Mouse (Mus musculus) kidney, embryonic 14.5 days (tissue): ENCODE results near the gene F2. TPM values are rescaled to one million over a fixed set of nuclear protein-coding genes. Genes with fewer than 3 reads are reported as not detected.

ENCODE experiments used
- ATAC-seq: fragments of 200-750 bp; cut with Nextera tagmentation; 2 replicates; pipeline ENCODE4 v1.8.0; 2017; ENCODE audit warnings: moderate number of reproducible peaks, mild to moderate bottlenecking, moderate TSS enrichment, moderate library complexity; ENCODE audit not compliant: low FRiP score, low TSS enrichment
- H3K27ac ChIP-seq: fragments of 300-500 bp; sonication (generic); 2 replicates; pipeline ENCODE4 v1.5.1; 2014; ENCODE audit warnings: low read depth, mild to moderate bottlenecking, low read length, moderate library complexity, mixed read lengths
- H3K27me3 ChIP-seq: fragments of 300-500 bp; sonication (generic); 2 replicates; pipeline ENCODE4 v1.6.1; 2014; ENCODE audit warnings: mild to moderate bottlenecking, low read length; ENCODE audit not compliant: control insufficient read depth, insufficient read depth
- H3K36me3 ChIP-seq: fragments of 300-500 bp; sonication (generic); 2 replicates; pipeline ENCODE4 v1.6.1; 2014; ENCODE audit warnings: low read length, mixed read lengths; ENCODE audit not compliant: control insufficient read depth, insufficient read depth
- H3K4me1 ChIP-seq: fragments of 300-500 bp; sonication (generic); 2 replicates; pipeline ENCODE4 v1.6.1; 2014; ENCODE audit warnings: low read length, mixed read lengths; ENCODE audit not compliant: control insufficient read depth, insufficient read depth
- H3K4me2 ChIP-seq: fragments of 300-500 bp; sonication (generic); replicated peaks from 2 replicates; pipeline ENCODE4 v1.6.1; 2014; ENCODE audit warnings: low read depth, mild to moderate bottlenecking, low read length
- H3K4me3 ChIP-seq: fragments of 300-500 bp; sonication (generic); 2 replicates; pipeline ENCODE4 v1.5.1; 2014; ENCODE audit warnings: mild to moderate bottlenecking, low read length
- H3K9ac ChIP-seq: fragments of 300-500 bp; sonication (generic); 2 replicates; pipeline ENCODE4 v1.6.1; 2014; ENCODE audit warnings: low read depth, mild to moderate bottlenecking, low read length, moderate library complexity
- H3K9me3 ChIP-seq: fragments of 300-500 bp; sonication (generic); 2 replicates; pipeline ENCODE4 v1.6.1; 2016; ENCODE audit warnings: low read length; ENCODE audit not compliant: control insufficient read depth
- WGBS: fragments of 180-500 bp; shearing (Covaris S2); extraction: QIAGEN DNeasy Blood & Tissue Kit; methylation state at CpG from one replicate; pipeline ENCODE4 v1.1.7; 2014; 5-methylcytosine and 5-hydroxymethylcytosine counted together
- polyA plus RNA-seq: library from polyadenylated mRNA; unstranded; fragments of >200 nt; fragmentation: Nextera tagmentation; extraction: Ambion mirVana; gene quantifications from 2 replicates; pipeline ENCODE4 v1.2.1, GENCODE M21; 2014

The F2 gene
- polyA plus RNA-seq, 1 experiment from 2014 or later = not detected

DNA sequence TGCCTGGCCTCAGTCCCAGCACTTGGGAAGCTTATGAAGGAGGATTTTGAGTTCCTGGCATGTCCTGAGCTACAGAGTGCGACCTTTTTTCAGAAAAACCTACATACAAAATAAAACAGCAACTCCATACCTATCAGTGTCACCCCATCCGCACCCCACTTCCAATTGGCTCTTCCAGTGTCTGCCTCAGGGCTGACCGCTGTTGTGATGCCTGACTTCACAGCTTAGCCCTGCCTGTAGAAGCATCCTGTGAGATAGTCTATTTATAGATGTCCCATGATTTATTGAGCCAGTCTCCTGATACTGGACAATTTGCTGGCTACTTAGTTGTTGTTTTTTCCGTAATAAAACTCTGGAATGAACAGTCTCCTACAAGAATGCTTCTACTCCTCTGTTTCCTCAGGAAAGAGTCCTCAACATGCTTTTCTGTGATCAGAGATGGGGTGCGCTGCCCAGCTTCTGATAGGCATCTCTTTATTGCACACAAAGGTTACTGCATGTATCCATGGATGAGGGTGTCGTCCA lies 30.2 kb upstream of the F2 start:
- no peaks in the 10 kb centered on the region for H3K9me3 ChIP-seq
- H3K36me3 ChIP-seq = peaks cover 80% of the 10 kb centered on the region
- H3K9ac ChIP-seq = no peak overlapping the region
- H3K27me3 ChIP-seq = no peaks in the 10 kb centered on the region
- H3K4me2 ChIP-seq = no peak overlapping the region
- no peaks in the 10 kb centered on the region for H3K4me1 ChIP-seq
- WGBS = 77% methylated on average over 6 of the region's 6 CpGs
- H3K4me3 ChIP-seq = no peak overlapping the region
- H3K27ac ChIP-seq = no peak overlapping the region
- ATAC-seq = no peak

DNA sequence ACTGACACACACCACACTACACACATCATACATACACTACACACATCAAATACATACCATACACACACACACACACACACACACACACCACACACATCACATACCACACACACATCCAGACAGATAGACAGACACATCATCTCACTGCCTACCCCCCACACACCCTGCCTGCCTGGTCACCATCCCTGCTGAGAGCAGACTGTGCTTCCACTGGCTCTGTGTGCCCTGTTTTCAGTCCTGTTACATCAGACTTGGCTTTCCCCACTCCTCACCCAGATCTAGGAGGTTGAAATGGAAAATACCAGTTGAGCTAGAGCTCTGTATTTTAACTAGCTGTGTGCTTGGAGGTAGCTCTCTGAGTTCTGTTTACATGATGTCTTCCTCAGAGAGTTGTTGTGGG lies 28.6 kb upstream of the F2 start:
- peaks cover 75% of the 10 kb centered on the region for H3K36me3 ChIP-seq
- H3K4me1 ChIP-seq = no peaks in the 10 kb centered on the region
- H3K27ac ChIP-seq = no peak overlapping the region
- no peaks in the 10 kb centered on the region for H3K27me3 ChIP-seq
- H3K4me3 ChIP-seq = no peak overlapping the region
- H3K9me3 ChIP-seq = no peaks in the 10 kb centered on the region
- no peak overlapping the region for H3K4me2 ChIP-seq
- no peak overlapping the region for H3K9ac ChIP-seq
- ATAC-seq = no peak

DNA sequence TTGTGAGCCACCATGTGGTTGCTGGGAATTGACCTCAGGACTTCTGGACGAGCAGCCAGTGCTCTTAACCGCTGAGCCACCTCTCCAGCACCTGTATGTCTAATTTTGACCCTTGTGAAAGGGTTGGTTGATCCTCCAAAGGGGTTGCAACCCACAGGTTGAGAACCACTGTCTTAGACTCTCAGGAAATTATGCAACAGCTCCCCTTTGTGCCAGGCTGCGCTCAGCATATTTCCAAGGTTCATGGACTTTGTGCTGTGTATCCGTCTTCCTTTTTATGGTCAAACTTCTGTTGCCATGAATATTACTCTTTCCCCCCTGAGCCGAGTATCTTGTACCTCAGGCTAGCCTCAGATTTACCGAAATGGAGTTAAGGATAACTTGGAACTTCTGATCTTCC lies 24.8 kb upstream of the F2 start:
- Histone ChIP-seq H3K9ac (no peak overlapping the region), H3K27ac (no peak overlapping the region), H3K9me3 (no peaks in the 10 kb centered on the region), H3K27me3 (no peaks in the 10 kb centered on the region), H3K4me2 (no peak overlapping the region), H3K36me3 (peaks cover 80% of the 10 kb centered on the region), H3K4me1 (no peaks in the 10 kb centered on the region), H3K4me3 (no peak overlapping the region)
- no peak for ATAC-seq
- 93% methylated on average over 6 of the region's 6 CpGs for WGBS

DNA sequence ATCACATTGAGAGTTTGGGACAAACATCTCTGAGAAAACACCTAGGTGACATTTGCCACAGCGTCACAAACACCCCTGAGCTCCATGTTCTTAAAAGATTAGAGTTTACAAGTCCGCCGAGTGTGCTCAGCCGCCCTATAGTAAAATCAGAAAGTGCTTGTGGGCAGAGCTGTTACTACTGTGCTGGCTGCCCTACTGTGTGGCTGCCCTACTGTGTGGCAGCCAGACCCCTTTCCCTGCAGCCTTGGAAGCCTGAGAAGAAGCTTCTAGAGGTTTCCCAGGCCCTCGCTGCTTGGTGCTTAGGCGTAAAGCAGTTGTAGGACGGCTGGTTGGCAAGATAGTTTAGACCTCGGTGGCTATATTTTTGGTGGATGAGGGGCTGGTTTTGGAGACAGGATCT lies 23.4 kb upstream of the F2 start:
- Histone ChIP-seq H3K4me3 (no peak overlapping the region), H3K9me3 (no peaks in the 10 kb centered on the region), H3K9ac (no peak overlapping the region), H3K4me1 (no peaks in the 10 kb centered on the region), H3K27me3 (no peaks in the 10 kb centered on the region), H3K4me2 (no peak overlapping the region), H3K27ac (no peak overlapping the region), H3K36me3 (peaks cover 90% of the 10 kb centered on the region)
- ATAC-seq = no peak
- 97% methylated on average over 8 of the region's 8 CpGs for WGBS

DNA sequence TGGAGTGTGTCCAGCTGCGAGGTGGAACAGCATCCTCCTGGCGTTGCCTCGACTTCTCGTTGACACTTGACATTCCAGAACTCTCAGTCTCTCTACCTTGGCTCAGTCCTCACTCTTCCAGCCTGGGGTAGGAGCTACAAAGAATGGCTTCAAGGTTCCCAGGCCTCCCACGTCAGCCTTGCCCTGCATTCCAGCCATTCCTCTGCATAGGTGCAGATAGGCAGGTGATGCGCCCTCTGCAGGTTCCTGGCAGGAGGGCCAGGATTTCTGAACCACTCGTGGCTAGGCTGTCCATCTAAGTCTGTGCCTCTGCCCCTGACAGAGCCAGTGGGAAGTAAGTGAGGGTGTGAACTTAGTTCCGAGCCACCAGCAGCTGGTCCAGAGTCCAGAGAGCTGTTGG lies 20.6 kb upstream of the F2 start:
- H3K36me3 ChIP-seq = peaks cover 72% of the 10 kb centered on the region
- H3K4me2 ChIP-seq = no peak overlapping the region
- peaks cover 9% of the 10 kb centered on the region for H3K4me1 ChIP-seq
- H3K4me3 ChIP-seq = no peak overlapping the region
- no peaks in the 10 kb centered on the region for H3K9me3 ChIP-seq
- H3K9ac ChIP-seq = no peak overlapping the region
- H3K27me3 ChIP-seq = no peaks in the 10 kb centered on the region
- no peak overlapping the region for H3K27ac ChIP-seq
- no peak for ATAC-seq
- 73% methylated on average over 8 of the region's 8 CpGs for WGBS

DNA sequence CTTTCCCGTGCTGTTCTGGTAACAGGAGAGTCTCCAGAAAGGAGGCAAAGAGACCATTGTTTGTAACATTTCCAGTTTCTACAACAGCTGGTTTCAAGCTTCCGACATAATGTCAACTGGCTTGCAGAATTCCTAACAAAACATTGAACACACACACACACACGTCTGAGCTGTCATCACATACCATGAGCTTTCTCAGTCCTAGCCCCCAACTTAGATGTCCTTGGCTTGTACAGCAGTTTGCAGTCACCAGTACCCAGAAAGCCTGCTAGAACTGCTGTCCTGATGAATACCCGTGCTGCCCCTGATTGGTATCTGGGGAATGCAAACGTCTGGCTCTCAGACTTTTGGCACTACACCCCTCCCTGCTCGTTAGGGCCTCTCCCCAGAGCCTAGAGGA lies 19.6 kb upstream of the F2 start:
- Histone ChIP-seq H3K27me3 (no peaks in the 10 kb centered on the region), H3K9me3 (no peaks in the 10 kb centered on the region), H3K4me1 (peaks cover 16% of the 10 kb centered on the region), H3K4me3 (no peak overlapping the region), H3K36me3 (peaks cover 63% of the 10 kb centered on the region), H3K9ac (no peak overlapping the region), H3K4me2 (no peak overlapping the region), H3K27ac (no peak overlapping the region)
- 71% methylated on average over 6 of the region's 6 CpGs for WGBS
- no peak for ATAC-seq

DNA sequence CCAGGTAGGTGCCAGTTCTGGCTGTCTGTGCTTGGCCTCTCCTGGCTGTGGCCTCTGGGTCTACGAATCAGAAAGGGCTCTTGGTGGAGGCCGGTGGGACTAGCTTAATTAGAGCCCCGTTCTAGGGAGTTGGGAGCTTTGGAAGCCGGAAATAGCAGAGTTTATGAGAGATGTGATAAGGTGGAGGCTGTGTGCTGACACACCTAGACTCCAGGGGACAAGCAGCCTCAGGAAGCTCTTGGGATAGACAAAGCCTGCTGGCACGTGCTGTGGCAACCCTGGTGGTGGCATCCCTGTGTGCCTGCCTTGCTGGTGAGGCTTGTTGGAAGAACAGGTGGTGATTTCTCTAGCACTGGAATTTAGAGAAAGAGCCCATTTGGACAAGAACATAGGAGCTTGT lies 19.2 kb upstream of the F2 start:
- peaks cover 62% of the 10 kb centered on the region for H3K36me3 ChIP-seq

DNA sequence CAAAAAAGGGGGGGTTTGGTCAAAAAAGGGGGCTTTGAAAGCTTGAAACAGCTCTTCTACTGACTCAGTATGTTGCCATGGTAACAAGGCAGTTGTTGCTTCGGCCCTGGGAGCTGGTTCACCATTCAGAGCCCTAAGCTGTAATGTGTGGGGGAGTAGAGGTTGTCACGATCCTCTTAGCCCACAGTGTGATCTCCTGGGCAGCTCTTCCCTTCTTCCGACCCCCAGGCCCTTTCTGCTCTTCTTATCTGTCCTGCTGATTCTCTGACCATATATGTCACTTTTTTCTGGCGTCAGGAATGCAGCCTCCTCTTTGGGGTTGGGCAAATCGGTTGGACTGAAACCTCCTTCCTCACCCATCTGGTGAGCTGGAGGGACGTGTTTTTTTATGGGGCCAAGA lies 16.6 kb upstream of the F2 start:
- H3K9me3 ChIP-seq = no peaks in the 10 kb centered on the region
- no peak overlapping the region for H3K4me2 ChIP-seq
- H3K27ac ChIP-seq = no peak overlapping the region
- WGBS = 36% methylated on average over 6 of the region's 6 CpGs
- H3K27me3 ChIP-seq = no peaks in the 10 kb centered on the region
- H3K9ac ChIP-seq = no peak overlapping the region
- peaks cover 41% of the 10 kb centered on the region for H3K36me3 ChIP-seq
- peaks cover 26% of the 10 kb centered on the region for H3K4me1 ChIP-seq
- no peak overlapping the region for H3K4me3 ChIP-seq
- ATAC-seq = no peak

More for the DNA sequence above, 19.2 kb upstream of the F2 start:
- Histone ChIP-seq H3K4me3 (no peak overlapping the region), H3K9ac (no peak overlapping the region), H3K27ac (no peak overlapping the region), H3K27me3 (no peaks in the 10 kb centered on the region), H3K4me2 (no peak overlapping the region), H3K4me1 (peaks cover 18% of the 10 kb centered on the region), H3K9me3 (no peaks in the 10 kb centered on the region)
- ATAC-seq = no peak
- 90% methylated on average over 5 of the region's 5 CpGs for WGBS

DNA sequence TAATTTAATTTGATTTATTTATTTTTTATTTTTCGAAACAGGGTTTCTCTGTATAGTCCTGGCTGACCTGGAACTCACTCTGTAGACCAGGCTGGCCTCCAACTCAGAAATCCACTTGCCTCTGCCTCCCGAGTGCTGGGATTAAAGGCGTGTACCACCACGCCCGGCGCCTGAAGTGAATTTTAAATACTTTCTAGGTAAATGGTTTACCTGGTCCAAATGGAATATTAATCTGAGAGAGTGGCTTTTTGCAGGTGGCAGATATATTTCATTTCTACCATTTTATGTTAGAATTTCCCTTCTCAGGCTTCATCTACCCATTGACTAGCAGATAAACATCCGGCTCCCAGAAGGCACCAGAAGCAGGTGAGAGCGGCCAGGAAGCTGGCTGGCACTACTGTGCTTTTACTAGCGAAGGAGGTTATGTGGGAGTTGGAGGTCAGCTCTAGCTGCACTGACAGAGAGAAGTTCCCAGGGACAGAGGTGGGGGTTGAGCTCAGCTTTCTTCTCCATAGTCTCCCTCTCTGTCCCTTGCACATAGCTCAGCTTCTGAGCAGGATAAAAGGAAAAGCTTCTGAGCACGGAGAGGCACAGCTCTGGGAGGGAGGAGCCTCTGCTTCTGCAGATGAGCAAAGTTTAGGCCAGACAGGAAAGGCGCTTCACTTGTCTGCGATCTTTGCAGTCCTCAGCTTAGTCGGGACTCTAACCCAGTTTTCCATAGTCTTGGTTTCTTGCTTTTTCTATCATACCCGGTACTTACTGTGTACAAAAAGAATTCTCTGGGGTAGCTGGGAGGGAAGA lies 15.4 kb upstream of the F2 start:
- Histone ChIP-seq H3K9me3 (no peaks in the 10 kb centered on the region), H3K9ac (no peak overlapping the region; the same call in 1 of the 2 replicates), H3K4me2 (peak overlapping the region; percentile 17; the same call in 1 of the 2 replicates), H3K27ac (0 out of 2 replicates have a peak overlapping the region, but pooled peaks have one; percentile 17), H3K4me1 (peaks cover 26% of the 10 kb centered on the region), H3K27me3 (no peaks in the 10 kb centered on the region), H3K36me3 (peaks cover 42% of the 10 kb centered on the region), H3K4me3 (no peak overlapping the region)
- no peak for ATAC-seq
- WGBS = 73% methylated on average over 14 of the region's 14 CpGs
